In genomic region chr11:61021676-61022549, GRCm38 (mm10) we compare ENCODE assay signal across 8 mouse cellular contexts. TPM values are rescaled to one million over a fixed set of nuclear protein-coding genes. Genes with fewer than 3 reads are reported as not detected.
DNase-seq lines count a peak whose midpoint lies in the region; ATAC-seq lines count a peak whose summit lies in the region.

No protein-coding gene starts in this region.

- peak overlapping the region; percentile 56 for H3K4me3 ChIP-seq in midbrain, embryonic 14.5 days (replicated peaks; ENCODE audit: low read depth, low read length)

- H3K9me3 ChIP-seq in midbrain, embryonic 14.5 days (ENCODE audit: control insufficient read depth, low read length): no peaks in the 10 kb centered on the region

- ATAC-seq in midbrain, embryonic 14.5 days (ENCODE audit: low FRiP score, low TSS enrichment): peak; percentile 41; the same call in 1 of the 2 replicates

- 1% methylated on average over 65 of the region's 68 CpGs for WGBS in midbrain, embryonic 14.5 days

- H3K9ac ChIP-seq in midbrain, embryonic 14.5 days (replicated peaks; ENCODE audit: low read length): peak overlapping the region; percentile 53

- H3K27me3 ChIP-seq in midbrain, embryonic 14.5 days (ENCODE audit: control insufficient read depth, insufficient read depth, low read length): peaks cover 29% of the 10 kb centered on the region

- H3K4me1 ChIP-seq in midbrain, embryonic 14.5 days (ENCODE audit: control insufficient read depth, insufficient read depth, low read length): peaks cover 9% of the 10 kb centered on the region; the same call in 1 of the 2 replicates

- no peaks in the 10 kb centered on the region for H3K36me3 ChIP-seq in midbrain, embryonic 14.5 days (ENCODE audit: control insufficient read depth, insufficient read depth, low read length)

- 0 out of 2 replicates have a peak overlapping the region, but pooled peaks have one; percentile 3 for H3K27ac ChIP-seq in midbrain, embryonic 14.5 days (replicated peaks; ENCODE audit: low read depth, low read length)

- H3K4me2 ChIP-seq in midbrain, embryonic 14.5 days (ENCODE audit: low read length): peak overlapping the region; percentile 72

- DNase-seq in layer of hippocampus, adult 11-12 months (ENCODE audit: low spot score): peak; percentile 42
- no peak for DNase-seq in layer of hippocampus, adult 9-10 months (ENCODE audit: low spot score)
- DNase-seq in cerebellum, postnatal 14 days: peak; percentile 80 to 87
- DNase-seq in gastrocnemius, postnatal 25 days: peak; percentile 77
- DNase-seq in kidney, postnatal 4 days: peak; percentile 40 to 53
- DNase-seq in midbrain, embryonic 14.5 days: peak; percentile 70
- no peak for DNase-seq in spleen, adult 12 weeks (ENCODE audit: low spot score)
- no peak for DNase-seq in urinary bladder, postnatal 10 days (ENCODE audit: low spot score)

RNA-seq across cellular contexts. Expression of gene Kcnj12, which starts 0.5 kb away (rescaled TPM):
- 10 to 100 TPM; 44.5 to 45.1 TPM for total RNA-seq in gastrocnemius, postnatal 25 days (2021)
- polyA plus RNA-seq in midbrain, embryonic 14.5 days (2014; fragmentation: Nextera tagmentation; extraction: Ambion mirVana): 2.8 and 2.9 TPM in 2 replicates

Comparison
In these comparisons a context has a peak if more than half of its experiments do, and no peak if none do; other contexts are left out.
1. DNase-seq: peak in layer of hippocampus, adult 11-12 months (single experiment), cerebellum, postnatal 14 days (2 of 2), gastrocnemius, postnatal 25 days (single experiment), kidney, postnatal 4 days (2 of 2) and midbrain, embryonic 14.5 days (single experiment); none in layer of hippocampus, adult 9-10 months (single experiment), spleen, adult 12 weeks (single experiment) and urinary bladder, postnatal 10 days (single experiment).